Mouse (Mus musculus) monocyte, adult 2 months (primary cell): ENCODE data around the gene Epc2.

Experiments used
- DNase-seq, 2 experiments: peaks; one replicate each; pipeline ENCODE4 v3.0.0; 2022; ENCODE audit warnings: low spot score in 2 of 2, low read depth in 1 of 2

Epc2 gene

GRCm38 (mm10) chr2:49450931-49451636 is at the start of gene Epc2:
Gene Epc2, plus strand, starts transcription at chr2:49451486.
- peak; percentile 46 to 72 for DNase-seq

GRCm38 (mm10) chr2:49405954-49406353 is 45.3 kb upstream of the Epc2 start:
- no peak for DNase-seq

DNA sequence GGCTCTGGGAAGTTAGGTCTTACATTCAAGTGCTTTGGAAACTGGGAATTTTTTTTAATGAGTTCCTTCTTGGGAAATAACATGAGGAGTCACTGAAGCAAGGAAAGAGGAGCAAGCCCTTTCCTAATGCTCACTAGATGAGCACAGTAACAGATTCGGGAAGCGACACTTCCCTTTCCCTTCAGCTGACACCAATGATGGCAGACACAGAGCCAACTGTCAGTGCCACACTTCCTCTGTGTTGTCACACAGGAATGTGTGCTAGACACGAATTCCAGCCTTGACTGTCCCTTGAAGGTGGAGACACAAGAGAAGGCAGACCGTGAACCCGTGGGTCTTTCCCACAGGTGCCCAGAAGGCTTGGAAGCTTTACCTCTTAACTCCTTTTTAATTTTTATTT is 39.6 kb upstream of the Epc2 start:
- DNase-seq = peak in 1 of 2 experiments; percentile 8

DNA sequence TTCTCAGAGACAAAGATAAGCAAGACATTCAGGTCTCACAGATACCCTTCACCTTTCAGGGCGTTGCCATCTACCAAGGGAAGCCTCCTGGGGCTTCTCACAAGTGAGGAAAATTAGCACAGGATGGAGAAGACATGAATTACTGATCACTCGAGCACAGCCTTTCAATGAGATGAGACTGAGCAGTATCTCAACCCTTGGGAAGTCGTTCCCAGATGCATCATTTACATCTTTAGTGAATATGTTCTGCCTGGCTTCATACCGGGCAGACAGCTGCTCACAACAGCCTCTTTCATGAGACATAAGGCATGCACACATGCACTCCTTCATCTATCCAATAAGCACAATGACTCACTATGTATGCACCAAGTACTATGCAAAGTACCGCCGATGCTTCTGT is 38.7 kb upstream of the Epc2 start:
- DNase-seq = no peak

GRCm38 (mm10) chr2:49415868-49416267 is 35.4 kb upstream of the Epc2 start:
- no peak for DNase-seq

GRCm38 (mm10) chr2:49417018-49417604 is 34.2 kb upstream of the Epc2 start:
- DNase-seq = peak; percentile 46 to 47

DNA sequence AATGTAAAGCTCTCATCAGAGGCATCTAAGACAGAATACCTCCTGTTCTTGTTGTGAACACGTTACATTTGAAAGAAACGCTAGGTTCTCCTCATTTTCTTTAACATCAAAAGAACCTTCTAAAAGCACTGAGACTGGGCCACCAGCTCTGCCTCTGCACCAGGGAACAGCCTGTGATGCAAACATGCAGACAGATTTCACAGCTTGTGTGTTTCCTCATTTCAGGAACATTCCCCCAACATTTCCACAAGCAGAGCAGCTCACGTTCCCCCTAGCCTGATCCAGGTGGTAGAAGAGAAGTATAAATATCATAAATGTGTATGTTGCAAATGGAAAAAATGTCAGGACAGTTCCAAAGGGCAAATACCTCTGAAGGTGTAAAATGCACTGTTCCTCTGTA is 30.9 kb upstream of the Epc2 start:
- DNase-seq = no peak

GRCm38 (mm10) chr2:49423857-49424256 is 27.4 kb upstream of the Epc2 start:
- no peak for DNase-seq

GRCm38 (mm10) chr2:49424788-49425187 is 26.5 kb upstream of the Epc2 start:
- peak in 1 of 2 experiments; percentile 32 for DNase-seq

GRCm38 (mm10) chr2:49426175-49426574 is 25.1 kb upstream of the Epc2 start:
- no peak for DNase-seq

DNA sequence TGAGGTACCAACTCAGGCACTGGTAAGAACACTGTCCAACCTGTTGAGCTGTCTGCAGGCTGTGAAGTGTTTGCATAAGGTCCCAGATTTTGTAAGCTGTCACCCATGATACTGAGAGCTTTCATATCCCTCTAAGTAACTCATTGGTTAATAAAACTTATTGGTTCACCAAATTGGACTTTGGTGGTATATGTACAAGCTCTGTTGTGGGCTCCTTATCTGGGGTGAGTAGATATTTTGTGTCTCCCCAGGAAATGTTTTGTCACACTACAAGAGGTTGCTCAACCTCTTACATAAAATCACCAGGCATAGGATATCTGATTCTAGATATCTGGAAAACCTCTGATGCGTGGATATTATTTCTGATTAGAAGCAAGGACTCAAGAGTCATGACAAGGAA is 20.3 kb upstream of the Epc2 start:
- no peak for DNase-seq

DNA sequence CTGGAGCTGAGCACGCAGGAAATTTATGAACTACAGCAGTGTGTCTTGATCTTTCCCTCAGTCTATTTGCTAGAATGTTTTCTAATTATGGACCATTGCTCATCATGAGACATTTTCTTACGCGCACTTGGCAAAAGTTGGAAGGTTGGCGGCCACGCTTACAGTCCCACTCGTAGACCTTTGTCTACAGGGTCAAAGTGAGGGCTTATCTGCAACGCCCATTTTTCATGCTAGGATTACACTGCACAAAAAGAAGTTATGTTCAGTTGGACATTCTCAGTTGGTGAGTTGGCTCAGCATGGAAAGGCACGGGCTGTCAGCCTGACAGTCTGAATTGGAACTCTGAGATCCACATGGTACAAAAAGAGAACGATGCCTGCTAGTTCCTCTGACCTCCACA is 18.1 kb upstream of the Epc2 start:
- no peak for DNase-seq

- no peak for DNase-seq
These were observed 5.0 kb upstream of the Epc2 start for GRCm38 (mm10) chr2:49446238-49446637.

DNA sequence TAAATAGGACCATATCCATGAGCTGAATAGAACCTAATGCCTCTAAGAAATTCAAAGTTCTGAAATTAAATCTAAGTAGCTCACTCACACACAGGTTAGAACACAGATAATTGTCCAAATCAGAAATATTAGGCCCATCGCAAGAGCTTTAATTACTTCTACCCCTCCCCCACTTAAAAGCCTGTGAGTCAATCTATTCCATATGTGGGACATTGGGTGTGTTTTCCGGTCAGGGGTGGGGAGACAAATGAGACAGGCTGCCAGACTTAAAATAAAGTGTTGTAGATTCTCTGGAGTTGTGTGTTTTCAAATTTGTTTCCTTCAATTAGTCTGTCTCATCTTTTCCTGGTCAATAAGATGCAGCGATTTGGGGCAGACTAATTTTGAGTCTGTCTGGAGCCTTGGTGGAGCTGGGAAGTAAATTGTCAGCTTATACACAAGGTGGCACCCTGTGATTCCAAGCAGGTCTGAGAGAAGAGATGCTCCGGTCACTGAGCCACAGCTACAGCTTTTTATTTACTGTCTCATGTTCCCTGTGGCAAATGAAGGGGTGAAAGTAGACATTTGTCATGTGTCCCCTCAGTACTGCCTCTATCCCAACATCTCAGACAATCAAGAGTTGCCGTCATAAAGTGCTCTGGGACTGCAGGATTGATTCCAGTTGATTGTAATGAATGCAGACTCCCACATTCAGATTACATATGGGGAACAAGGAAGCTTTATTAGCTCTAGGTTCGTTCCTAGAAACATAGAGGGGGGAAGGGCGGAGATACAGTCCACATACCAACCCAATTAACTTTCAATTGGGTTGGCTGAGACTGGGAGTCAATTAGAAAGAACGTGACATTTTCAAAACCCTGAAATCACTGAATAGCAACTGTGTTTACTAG is 3.5 kb upstream of the Epc2 start:
- no peak for DNase-seq

- no peak for DNase-seq
These were observed 819 bp upstream of the Epc2 start for GRCm38 (mm10) chr2:49450467-49450866.

DNA sequence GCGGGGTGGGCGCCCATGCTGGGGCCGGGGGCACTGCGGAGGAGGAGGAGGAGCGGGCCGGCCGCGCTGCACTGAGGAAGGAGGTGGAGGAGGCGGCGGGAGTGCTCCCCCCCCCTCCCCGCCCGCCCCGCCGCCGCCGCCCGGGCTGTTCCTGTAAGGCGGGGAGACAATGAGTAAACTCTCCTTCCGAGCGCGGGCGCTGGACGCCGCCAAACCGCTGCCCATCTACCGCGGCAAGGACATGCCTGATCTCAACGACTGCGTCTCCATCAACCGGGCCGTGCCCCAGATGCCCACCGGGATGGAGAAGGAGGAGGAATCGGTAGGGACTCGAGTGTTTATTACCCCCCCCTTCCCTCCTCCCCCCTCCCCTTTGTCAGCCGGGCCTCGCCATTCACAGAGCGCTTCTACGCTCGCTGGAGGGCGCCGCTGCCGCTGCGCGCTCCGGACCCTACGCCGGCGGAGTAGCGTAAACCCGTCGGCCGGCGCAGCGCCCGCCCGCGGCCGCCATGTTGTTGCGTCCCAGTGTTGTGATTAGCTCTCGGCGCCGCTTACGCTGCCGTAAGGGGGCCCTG is 438 bp downstream of the Epc2 start:
- peak; percentile 85 to 94 for DNase-seq

GRCm38 (mm10) chr2:49452451-49453081 is 1.3 kb downstream of the Epc2 start:
- peak; percentile 39 to 53 for DNase-seq

DNA sequence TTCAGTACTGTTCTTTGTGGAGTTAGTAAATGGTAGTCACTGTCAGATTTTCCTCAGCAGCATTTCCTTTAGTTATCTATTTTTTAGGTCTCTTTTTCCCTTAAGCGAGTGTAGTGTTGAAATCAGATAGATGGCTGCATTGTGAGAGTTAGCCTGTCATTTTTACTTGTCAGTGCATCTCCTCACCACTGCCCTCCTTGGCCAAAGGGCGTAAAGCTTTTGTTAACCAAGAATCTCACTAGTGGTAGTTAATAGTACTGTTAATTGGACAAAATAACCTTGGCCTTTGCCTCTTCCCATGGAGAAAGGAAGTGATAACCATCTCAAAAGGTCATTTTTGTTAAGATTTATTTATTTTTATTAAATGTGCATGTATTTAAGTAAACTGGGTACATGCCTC is 6.5 kb downstream of the Epc2 start:
- DNase-seq = no peak

DNA sequence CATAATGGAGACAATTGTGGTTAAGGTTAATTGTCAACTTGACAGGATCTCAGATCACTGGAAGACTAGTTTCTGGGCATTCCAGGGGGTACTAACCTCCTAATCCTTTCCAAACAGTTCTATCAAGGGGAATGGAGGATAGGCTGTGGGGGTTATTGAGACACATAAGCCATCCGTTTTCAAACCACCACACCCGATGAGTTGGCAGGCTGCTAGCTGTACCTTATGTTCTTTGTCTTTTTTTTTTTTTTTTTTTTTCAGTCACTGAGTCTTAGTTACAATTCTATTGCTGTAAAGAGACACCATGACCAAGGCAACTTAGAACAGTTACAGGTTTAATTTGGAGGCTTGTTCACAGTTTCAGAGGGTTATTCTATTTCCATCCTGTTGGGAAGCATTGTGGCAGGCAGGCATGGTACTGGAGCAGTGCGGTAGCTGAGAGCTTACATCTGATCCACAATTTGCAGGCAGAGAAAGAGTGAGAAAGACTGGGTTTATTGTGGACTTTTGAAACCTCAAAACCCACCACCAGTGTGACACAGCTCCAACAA is 14.5 kb downstream of the Epc2 start:
- no peak for DNase-seq

DNA sequence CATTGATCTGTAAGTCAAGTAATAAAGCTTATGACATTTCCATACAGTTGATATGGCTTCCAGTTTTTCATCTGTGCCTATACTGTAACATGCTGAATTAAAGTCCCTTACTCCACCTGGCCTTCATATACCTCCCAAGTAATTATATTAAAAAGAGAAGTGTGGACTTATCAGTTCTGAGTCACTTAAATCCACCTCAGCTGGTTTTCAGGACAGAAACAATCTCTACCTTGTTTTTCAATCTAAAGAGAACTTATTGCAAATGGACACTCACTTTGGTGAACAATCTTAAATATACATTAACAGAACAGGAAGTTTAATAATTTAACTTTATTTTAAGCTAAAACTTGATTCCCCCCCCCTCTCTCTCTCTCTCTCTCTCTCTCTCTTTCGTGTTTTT is 15.8 kb downstream of the Epc2 start:
- no peak for DNase-seq

GRCm38 (mm10) chr2:49471188-49471587 is 19.9 kb downstream of the Epc2 start:
- DNase-seq = no peak
